Mouse (Mus musculus) CH12.LX (cell line): Measurements from ENCODE around the gene BC004004. TPM values are rescaled to one million over a fixed set of nuclear protein-coding genes. Genes with fewer than 3 reads are reported as not detected.
"Not testable (repeated sequence)": the region's sequence is repeated elsewhere in the genome, so short reads cannot be mapped to it uniquely, and the experiment has no call there.

Source experiments
- DNase-seq: peaks from one replicate; pipeline ENCODE4 v3.0.0-alpha.2; 2013; ENCODE audit errors: extremely low read depth
- H3K27ac ChIP-seq: 2 replicates; pipeline ENCODE4 v1.5.1; 2012; ENCODE audit warnings: low read depth, mild to moderate bottlenecking, control low read depth, moderate library complexity; ENCODE audit not compliant: insufficient read depth
- H3K27me3 ChIP-seq: replicated peaks from 2 replicates; pipeline ENCODE3; 2012; ENCODE audit warnings: inconsistent platforms
- H3K36me3 ChIP-seq, 2 experiments: replicated peaks in 1 of 2; 2 replicates each; pipeline versions ENCODE3 to v1.6.1; 2012; ENCODE audit warnings: inconsistent platforms in 1 of 2, low read length in 1 of 2, mild to moderate bottlenecking in 1 of 2, mixed read lengths in 1 of 2, moderate library complexity in 1 of 2; ENCODE audit not compliant: control insufficient read depth in 1 of 2, insufficient read depth in 1 of 2
- H3K4me1 ChIP-seq, 2 experiments: 2 replicates each; pipeline ENCODE4 v1.6.1; 2012; ENCODE audit warnings: inconsistent platforms in 1 of 2, moderate library complexity in 1 of 2; ENCODE audit not compliant: insufficient read depth in 2 of 2, control insufficient read depth in 1 of 2
- H3K4me2 ChIP-seq: 2 replicates; pipeline ENCODE4 v1.6.1; 2012; ENCODE audit warnings: low read depth, mild to moderate bottlenecking, control low read depth; ENCODE audit not compliant: poor library complexity, insufficient read depth, severe bottlenecking
- H3K4me3 ChIP-seq, 3 experiments: fragments of 150-350 bp in 1 of 3; sonication (generic) in 1 of 3; replicated peaks in 1 of 3; 2 replicates each; pipeline versions ENCODE3 to v1.5.1; 2011 to 2012; ENCODE audit warnings: low read depth in 2 of 3, low read length in 2 of 3, mild to moderate bottlenecking in 2 of 3, moderate library complexity in 2 of 3, control low read depth in 1 of 3, improper control_type of control experiment in 1 of 3, inconsistent platforms in 1 of 3, mixed read lengths in 1 of 3; ENCODE audit not compliant: poor library complexity in 1 of 3
- H3K79me2 ChIP-seq: replicated peaks from 2 replicates; pipeline ENCODE4 v1.6.1; 2012; ENCODE audit warnings: mild to moderate bottlenecking, moderate library complexity; ENCODE audit not compliant: control insufficient read depth, poor library complexity, insufficient read depth, severe bottlenecking; ENCODE audit errors: extremely low read depth
- H3K9ac ChIP-seq: 2 replicates; pipeline ENCODE4 v1.6.1; 2012; ENCODE audit warnings: low read depth, mild to moderate bottlenecking, control low read depth, moderate library complexity; ENCODE audit not compliant: insufficient read depth
- H3K9me3 ChIP-seq: replicated peaks from 2 replicates; pipeline ENCODE3; 2012; ENCODE audit warnings: low read length, inconsistent platforms, mixed read lengths
- EP300 ChIP-seq: IDR thresholded peaks from 2 replicates; pipeline ENCODE4 v1.6.1; 2011; ENCODE audit warnings: low read length, improper control_type of control experiment
- IRF4 ChIP-seq: IDR thresholded peaks from 2 replicates; pipeline ENCODE4 v1.6.1; 2014; ENCODE audit warnings: low read depth, mild to moderate bottlenecking, inconsistent platforms, low read length, improper control_type of control experiment
- JUND ChIP-seq: conservative IDR thresholded peaks from 2 replicates; pipeline ENCODE4 v1.6.1; 2011; ENCODE audit warnings: low read depth, low read length, improper control_type of control experiment
- KAT2A ChIP-seq: IDR thresholded peaks from 2 replicates; pipeline ENCODE4 v1.6.1; 2012; ENCODE audit warnings: low read length, improper control_type of control experiment, inconsistent platforms; ENCODE audit not compliant: insufficient replicate concordance
- MAFK ChIP-seq: IDR thresholded peaks from 2 replicates; pipeline ENCODE4 v1.6.1; 2011; ENCODE audit warnings: low read length, improper control_type of control experiment; ENCODE audit not compliant: insufficient replicate concordance
- MXI1 ChIP-seq: IDR thresholded peaks from 2 replicates; pipeline ENCODE4 v1.6.1; 2011; ENCODE audit warnings: mild to moderate bottlenecking, low read depth, low read length, improper control_type of control experiment
- RCOR1 ChIP-seq: conservative IDR thresholded peaks from 2 replicates; pipeline ENCODE4 v1.6.1; 2012; ENCODE audit warnings: low read depth, mild to moderate bottlenecking, inconsistent platforms, low read length, improper control_type of control experiment
- SIN3A ChIP-seq: IDR thresholded peaks from 2 replicates; pipeline ENCODE4 v1.6.1; 2012; ENCODE audit warnings: low read length, improper control_type of control experiment, inconsistent platforms
- USF2 ChIP-seq: conservative IDR thresholded peaks from 2 replicates; pipeline ENCODE4 v1.6.1; 2011; ENCODE audit warnings: low read depth, low read length, improper control_type of control experiment
- dilution Hi-C: fragments of 300-500 bp; cut with MboI; formaldehyde crosslinking; loops from 2 replicates; pipeline ENCODE4 v1.14.3; 2020; ENCODE audit warnings: low sequenced_read_pairs; ENCODE audit not compliant: extremely low pct_unique_long_range_greater_than_20kb, extremely low pct_ligation_motif_present
- in situ Hi-C: fragments of 300-500 bp; cut with MboI; formaldehyde crosslinking; loops from 3 replicates; pipeline ENCODE4 v1.14.3; 2019; ENCODE audit warnings: low sequenced_read_pairs, low pct_ligation_motif_present, low pct_unique_long_range_greater_than_20kb, mixed read lengths
- polyA plus RNA-seq: library from polyadenylated mRNA; unstranded; fragments of >175 nt; gene quantifications from 2 replicates; pipeline ENCODE4 v1.2.1, GENCODE M21; 2012; ENCODE audit warnings: low read depth; ENCODE audit not compliant: insufficient read length
- total RNA-seq, 2 experiments: library from RNA; depleted of rRNA; stranded (reverse); fragments of 300-350 nt in 1 of 2; fragments of >200 nt in 1 of 2; gene quantifications; 2 replicates each; pipeline ENCODE4 v1.2.3; 2012 to 2014

BC004004 gene
- total and polyA plus RNA-seq, 3 experiments: 67.9 to 89.1 (median 75.1) TPM

GRCm38 (mm10) chr17:29316891-29317290 lies 48.3 kb downstream of the BC004004 start:
- Histone ChIP-seq H3K27me3 (peaks cover 9% of the 10 kb centered on the region), H3K4me2 (no peak overlapping the region), H3K36me3 (no peaks in the 10 kb centered on the region), H3K27ac (no peak overlapping the region), H3K4me3 (no peak overlapping the region), H3K79me2 (no peaks in the 10 kb centered on the region), H3K4me1 (peaks cover 2 to 6% of the 10 kb centered on the region in 2 experiments; a peak in 3 of 4 replicates), H3K9ac (no peak overlapping the region), H3K9me3 (peaks cover 3% of the 10 kb centered on the region)
- DNase-seq: no peak
- dilution Hi-C loops: no loop called here
- TF ChIP-seq RCOR1: no peak
- TF ChIP-seq MAFK: no peak
- in situ Hi-C loops: no loop called here

- H3K4me3 ChIP-seq, H3K9ac ChIP-seq, H3K9me3 ChIP-seq, H3K27me3 ChIP-seq, H3K79me2 ChIP-seq, in situ Hi-C loops, H3K27ac ChIP-seq, H3K4me1 ChIP-seq, dilution Hi-C loops, DNase-seq, H3K36me3 ChIP-seq, H3K4me2 ChIP-seq: not testable (repeated sequence)
Measured at GRCm38 (mm10) chr17:29317380-29317779, 48.8 kb downstream of the BC004004 start, which contains the start of gene Pi16. Pi16 (plus strand) TSS chr17:29317680.

- peaks cover 2 to 6% of the 10 kb centered on the region in 2 experiments; a peak in 3 of 4 replicates for H3K4me1 ChIP-seq
- H3K36me3 ChIP-seq: no peaks in the 10 kb centered on the region
- TF ChIP-seq EP300 (no peak), SIN3A (no peak), IRF4 (no peak), MXI1 (no peak), USF2 (no peak), KAT2A (no peak), JUND (no peak)
- no peak overlapping the region for H3K27ac ChIP-seq
- no peaks in the 10 kb centered on the region for H3K9me3 ChIP-seq
- H3K9ac ChIP-seq: no peak overlapping the region
- DNase-seq: no peak
- dilution Hi-C loops: no loop called here
- no peaks in the 10 kb centered on the region for H3K79me2 ChIP-seq
- H3K4me3 ChIP-seq: no peak overlapping the region
- H3K27me3 ChIP-seq: peaks cover 9% of the 10 kb centered on the region
- H3K4me2 ChIP-seq: no peak overlapping the region
- in situ Hi-C loops: no loop called here
Measured at GRCm38 (mm10) chr17:29318731-29319250, 50.2 kb downstream of the BC004004 start.
